ENCODE assay signal across 18 mouse cellular contexts in the genomic region with DNA sequence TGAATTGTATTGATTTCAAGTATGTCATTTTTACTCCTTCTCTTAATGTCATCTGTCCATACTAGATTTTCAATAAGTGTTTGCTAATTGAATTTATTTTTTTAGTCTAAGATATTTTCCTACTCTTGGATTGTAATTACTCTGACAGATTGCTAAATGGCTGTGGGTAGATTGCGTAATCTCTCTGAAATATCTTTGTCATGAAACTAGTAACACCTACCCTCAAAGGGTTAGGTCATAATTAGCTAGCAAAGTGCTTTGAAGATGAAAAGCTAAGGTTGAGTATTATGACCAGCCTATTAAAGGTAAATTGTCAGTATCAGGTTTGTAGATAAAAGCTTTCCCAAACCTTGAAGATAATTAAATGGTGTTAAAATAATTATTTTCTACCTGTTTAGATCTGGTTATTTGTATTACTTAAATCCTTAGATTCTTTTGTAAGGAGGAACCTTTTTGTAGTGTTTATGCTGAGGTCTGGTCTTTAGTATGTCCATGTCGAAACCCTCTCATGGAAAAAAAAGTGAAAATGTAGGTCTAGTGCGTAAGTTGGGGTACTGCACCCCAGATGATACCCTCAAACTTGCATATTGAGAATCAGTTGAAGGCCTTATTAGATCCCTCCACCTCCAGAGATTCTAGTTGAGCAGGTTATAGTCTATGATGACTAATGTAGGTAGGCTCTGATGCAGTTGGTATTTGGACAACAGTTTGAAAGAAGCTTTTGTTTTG. TPM values are rescaled to one million over a fixed set of nuclear protein-coding genes. Genes with fewer than 3 reads are reported as not detected.
A peak's percentile ranks its signal among the peaks of the same experiment; 100 is the strongest.
DNase-seq lines count a peak whose midpoint lies in the region; ATAC-seq lines count a peak whose summit lies in the region.
"Had no signal": no experiment of that assay in that cellular context is flagged by ENCODE, and none has a peak within 500 bp of the region (broad histone marks: within the 10 kb centered on the region; RNA-seq: fewer than 3 reads in every experiment).

No protein-coding gene starts in this region.

- peak; percentile 98 for ATAC-seq in granulocyte monocyte progenitor cell, adult 5-6 weeks (replicated peaks; ENCODE audit: poor library complexity, severe bottlenecking)

- DNase-seq in lung, postnatal 25 days (ENCODE audit: low spot score) = peak; percentile 27
- no peak for DNase-seq in lung, adult 18-20 months
- DNase-seq in Muller cell, postnatal 12 days (ENCODE audit: inconsistent ontology term) = peak; percentile 54
- DNase-seq in thymus, postnatal 36 days = no peak
- DNase-seq in urinary bladder, adult 18-20 months (ENCODE audit: low spot score in 2 of 2) = no peak
- DNase-seq: adrenal gland, postnatal 14 days; cerebellum, adult 11 months; cerebellum, adult 9-11 months; gastrocnemius, postnatal 14 days; heart, adult 18-20 months; heart, postnatal 4 days; kidney, adult 11 months; kidney, postnatal 14 days; left cerebral cortex, postnatal 4 days; lung, embryonic 14.5 days; thymus, adult 2 months; thymus, postnatal 4 days had no signal

RNA-seq across cellular contexts. Expression of a gene that starts 13.8 kb away (rescaled TPM):
- total RNA-seq in granulocyte monocyte progenitor cell, adult 5-6 weeks (2014; fragmentation: Nextera tagmentation) = 47.0 and 49.0 TPM in 2 replicates
- 35.5 and 43.8 TPM in 2 replicates for total RNA-seq in granulocyte monocyte progenitor cell, adult 5-6 weeks (2017)

RNA-seq across cellular contexts. Expression of a gene that starts 23.5 kb away (rescaled TPM):
- 20.4 and 31.6 TPM in 2 replicates for total RNA-seq in granulocyte monocyte progenitor cell, adult 5-6 weeks (2014; fragmentation: Nextera tagmentation)
- 25.5 and 40.2 TPM in 2 replicates for total RNA-seq in granulocyte monocyte progenitor cell, adult 5-6 weeks (2017)

RNA-seq across cellular contexts. Expression of a gene that starts 56.8 kb away (rescaled TPM):
- 5.8 and 7.5 TPM in 2 replicates for total RNA-seq in granulocyte monocyte progenitor cell, adult 5-6 weeks (2014; fragmentation: Nextera tagmentation)
- total RNA-seq in granulocyte monocyte progenitor cell, adult 5-6 weeks (2017) = 1.2 and 2.2 TPM in 2 replicates

Comparison
In these comparisons a context has a peak if more than half of its experiments do, and no peak if none do; other contexts are left out.
1. DNase-seq: peak in lung, postnatal 25 days (single experiment) and Muller cell, postnatal 12 days (single experiment); none in lung, adult 18-20 months (0 of 2), thymus, postnatal 36 days (0 of 2) and urinary bladder, adult 18-20 months (0 of 2).